Mouse (Mus musculus) liver, adult 2 months (tissue): ENCODE measurements around the gene Cog1. TPM values are rescaled to one million over a fixed set of nuclear protein-coding genes. Genes with fewer than 3 reads are reported as not detected.
A peak's percentile ranks its signal among the peaks of the same experiment; 100 is the strongest.

Experiments
- DNase-seq: peaks from one replicate; pipeline ENCODE4 v3.0.0-alpha.2; 2011; ENCODE audit warnings: low read depth, low spot score; ENCODE audit errors: extremely low read depth
- H3K27ac ChIP-seq: fragments of 200-500 bp; replicated peaks from 2 replicates; pipeline ENCODE4 v1.5.1; 2012; ENCODE audit warnings: low read depth, mild to moderate bottlenecking, control low read depth, inconsistent platforms, low read length; ENCODE audit not compliant: insufficient read depth
- H3K27me3 ChIP-seq: fragments of 200-500 bp; 2 replicates; pipeline ENCODE4 v1.6.1; 2012; ENCODE audit warnings: mild to moderate bottlenecking, moderate library complexity, low read length, inconsistent platforms; ENCODE audit not compliant: control insufficient read depth, insufficient read depth
- H3K36me3 ChIP-seq: fragments of 200-500 bp; 2 replicates; pipeline ENCODE4 v1.6.1; 2012; ENCODE audit warnings: low read length, inconsistent platforms; ENCODE audit not compliant: control insufficient read depth, insufficient read depth
- H3K4me1 ChIP-seq: fragments of 200-500 bp; 2 replicates; pipeline ENCODE4 v1.6.1; 2011; ENCODE audit warnings: low read length; ENCODE audit not compliant: control insufficient read depth, insufficient read depth
- H3K4me3 ChIP-seq: fragments of 200-500 bp; 2 replicates; pipeline ENCODE4 v1.5.1; 2011; ENCODE audit warnings: low read depth, mild to moderate bottlenecking, control low read depth, low read length, moderate library complexity; ENCODE audit not compliant: insufficient read depth
- H3K79me2 ChIP-seq: fragments of 200-500 bp; 2 replicates; pipeline ENCODE4 v1.6.1; 2012; ENCODE audit warnings: inconsistent platforms, mild to moderate bottlenecking, low read length, moderate library complexity; ENCODE audit not compliant: control insufficient read depth, insufficient read depth
- H3K9ac ChIP-seq: fragments of 200-500 bp; 2 replicates; pipeline ENCODE4 v1.6.1; 2012; ENCODE audit warnings: low read depth, mild to moderate bottlenecking, control low read depth, inconsistent platforms, low read length
- CTCF ChIP-seq: fragments of 200-500 bp; IDR thresholded peaks from 2 replicates; pipeline ENCODE4 v1.5.1; 2011; ENCODE audit warnings: low read depth, low read length, control low read depth
- POLR2A ChIP-seq: fragments of 200-500 bp; IDR thresholded peaks from 2 replicates; pipeline ENCODE4 v1.6.1; 2011; ENCODE audit warnings: low read length, control low read depth; ENCODE audit not compliant: insufficient read depth; ENCODE audit errors: extremely low read depth
- WGBS: fragments of 180-500 bp; shearing (Covaris S2); methylation state at CpG from one replicate; pipeline ENCODE4 v1.1.7; 2018; 5-methylcytosine and 5-hydroxymethylcytosine counted together
- polyA plus RNA-seq: library from polyadenylated mRNA; depleted of rRNA; stranded (reverse); fragments of >200 nt; gene quantifications from 2 replicates; pipeline ENCODE4 v1.2.3, GENCODE M21; 2012
- total RNA-seq: library from RNA; depleted of rRNA; stranded (reverse); fragments of >200 nt; gene quantifications from 2 replicates; pipeline ENCODE4 v1.2.3, GENCODE M21; 2014

Gene Cog1
- total and polyA plus RNA-seq, 2 experiments = 6.0 to 17.7 TPM

- no peaks in the 10 kb centered on the region for H3K27me3 ChIP-seq
- DNase-seq = no peak
- no peak overlapping the region for H3K9ac ChIP-seq
- WGBS = 78% methylated on average over 22 of the region's 22 CpGs
- H3K27ac ChIP-seq = no peak overlapping the region
- H3K4me1 ChIP-seq = peaks cover 7% of the 10 kb centered on the region; the same call in 1 of the 2 replicates
- no peak for TF ChIP-seq CTCF
- no peak for TF ChIP-seq POLR2A
- H3K36me3 ChIP-seq = peaks cover 22% of the 10 kb centered on the region; the same call in 1 of the 2 replicates
- H3K79me2 ChIP-seq = no peaks in the 10 kb centered on the region
- H3K4me3 ChIP-seq = no peak overlapping the region
Measured at GRCm38 (mm10) chr11:113651206-113651906, 2.4 kb downstream of the Cog1 start.

- 72% methylated on average over 8 of the region's 8 CpGs for WGBS
- peaks cover 7% of the 10 kb centered on the region; the same call in 1 of the 2 replicates for H3K4me1 ChIP-seq
- no peaks in the 10 kb centered on the region for H3K79me2 ChIP-seq
- DNase-seq = no peak
- no peak overlapping the region for H3K27ac ChIP-seq
- peaks cover 22% of the 10 kb centered on the region; the same call in 1 of the 2 replicates for H3K36me3 ChIP-seq
- H3K27me3 ChIP-seq = no peaks in the 10 kb centered on the region
- no peak overlapping the region for H3K4me3 ChIP-seq
- no peak overlapping the region for H3K9ac ChIP-seq
- TF ChIP-seq CTCF = peak; percentile 24; the same call in 1 of the 2 replicates
- no peak for TF ChIP-seq POLR2A
Measured at GRCm38 (mm10) chr11:113651907-113652273, 2.9 kb downstream of the Cog1 start.

GRCm38 (mm10) chr11:113652516-113652915 is 3.5 kb downstream of the Cog1 start:
- 93% methylated on average over 6 of the region's 6 CpGs for WGBS
- H3K27ac ChIP-seq = no peak overlapping the region
- no peak for DNase-seq
- peaks cover 7% of the 10 kb centered on the region; the same call in 1 of the 2 replicates for H3K4me1 ChIP-seq
- no peak overlapping the region for H3K9ac ChIP-seq
- H3K36me3 ChIP-seq = peaks cover 26% of the 10 kb centered on the region
- H3K27me3 ChIP-seq = no peaks in the 10 kb centered on the region
- H3K4me3 ChIP-seq = no peak overlapping the region
- TF ChIP-seq CTCF (no peak), POLR2A (no peak)
- no peaks in the 10 kb centered on the region for H3K79me2 ChIP-seq

- DNase-seq = no peak
- no peak overlapping the region for H3K9ac ChIP-seq
- no peaks in the 10 kb centered on the region for H3K79me2 ChIP-seq
- no peaks in the 10 kb centered on the region for H3K27me3 ChIP-seq
- peaks cover 28% of the 10 kb centered on the region for H3K36me3 ChIP-seq
- peaks cover 4% of the 10 kb centered on the region; the same call in 1 of the 2 replicates for H3K4me1 ChIP-seq
- no peak overlapping the region for H3K27ac ChIP-seq
- TF ChIP-seq CTCF (no peak), POLR2A (no peak)
- 94% methylated on average over 15 of the region's 15 CpGs for WGBS
- no peak overlapping the region for H3K4me3 ChIP-seq
Measured at GRCm38 (mm10) chr11:113654105-113654504, 5.1 kb downstream of the Cog1 start.

GRCm38 (mm10) chr11:113654561-113655270 is 5.7 kb downstream of the Cog1 start:
- no peak for DNase-seq
- TF ChIP-seq CTCF (no peak), POLR2A (no peak)
- H3K79me2 ChIP-seq = no peaks in the 10 kb centered on the region
- H3K27me3 ChIP-seq = no peaks in the 10 kb centered on the region
- no peak overlapping the region for H3K4me3 ChIP-seq
- no peak overlapping the region for H3K27ac ChIP-seq
- H3K36me3 ChIP-seq = peaks cover 32% of the 10 kb centered on the region
- peaks cover 4% of the 10 kb centered on the region; the same call in 1 of the 2 replicates for H3K4me1 ChIP-seq
- 94% methylated on average over 18 of the region's 18 CpGs for WGBS
- no peak overlapping the region for H3K9ac ChIP-seq

GRCm38 (mm10) chr11:113656511-113656932 is 7.6 kb downstream of the Cog1 start:
- TF ChIP-seq CTCF = no peak
- TF ChIP-seq POLR2A = no peak
- Histone ChIP-seq H3K9ac (no peak overlapping the region), H3K4me3 (no peak overlapping the region), H3K27me3 (no peaks in the 10 kb centered on the region), H3K4me1 (no peaks in the 10 kb centered on the region), H3K27ac (no peak overlapping the region), H3K79me2 (no peaks in the 10 kb centered on the region), H3K36me3 (peaks cover 41% of the 10 kb centered on the region)
- 75% methylated on average over 8 of the region's 8 CpGs for WGBS
- DNase-seq = no peak
